Mouse (Mus musculus): ENCODE data around the gene Prrx1.

DNA sequence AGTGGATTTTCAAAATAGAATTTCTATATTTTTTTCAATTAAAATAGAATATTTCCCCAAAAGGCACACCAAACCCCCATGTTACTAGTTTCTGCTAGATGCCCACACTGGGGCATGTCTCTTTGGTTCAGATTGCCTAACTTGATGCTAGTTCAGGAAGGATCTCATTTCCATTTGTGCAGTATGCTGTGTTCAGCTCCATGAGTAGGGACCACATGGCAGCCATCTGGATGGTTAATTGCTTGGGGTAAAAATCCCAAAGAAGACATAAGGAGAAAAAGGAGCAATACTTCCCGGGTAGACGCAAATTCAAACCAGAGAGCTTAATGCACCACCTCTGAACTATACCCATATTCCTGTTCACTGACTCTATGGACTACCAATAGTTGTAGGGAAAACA, 57.6 kb downstream of the Prrx1 start:
- TF ChIP-seq CTCF (IDR thresholded peaks at IDR 0.05; ENCODE audit: low read depth) (no peak), EP300 (IDR thresholded peaks at IDR 0.05; ENCODE audit: low read depth) (no peak)
